Mouse (Mus musculus) liver, embryonic 16.5 days (tissue): ENCODE data around the gene Zfp518a. TPM values are rescaled to one million over a fixed set of nuclear protein-coding genes. Genes with fewer than 3 reads are reported as not detected.

Source experiments
- ATAC-seq: fragments of 200-750 bp; cut with Nextera tagmentation; 2 replicates; pipeline ENCODE4 v1.8.0; 2017; ENCODE audit warnings: low read depth, mild to moderate bottlenecking, moderate number of reproducible peaks, moderate library complexity
- H3K27ac ChIP-seq: fragments of 300-500 bp; sonication (generic); 2 replicates; pipeline ENCODE4 v1.5.1; 2014; ENCODE audit warnings: mild to moderate bottlenecking, low read length
- H3K27me3 ChIP-seq: fragments of 300-500 bp; sonication (generic); 2 replicates; pipeline ENCODE4 v1.6.1; 2014; ENCODE audit warnings: low read depth, low read length, mixed read lengths; ENCODE audit not compliant: control insufficient read depth, insufficient read depth
- H3K36me3 ChIP-seq: fragments of 300-500 bp; sonication (generic); 2 replicates; pipeline ENCODE4 v1.6.1; 2014; ENCODE audit warnings: mild to moderate bottlenecking; ENCODE audit not compliant: control insufficient read depth, insufficient read depth
- H3K4me1 ChIP-seq: fragments of 300-500 bp; sonication (generic); 2 replicates; pipeline ENCODE4 v1.6.1; 2014; ENCODE audit warnings: low read depth, low read length, mixed read lengths; ENCODE audit not compliant: control insufficient read depth
- H3K4me2 ChIP-seq: fragments of 300-500 bp; sonication (generic); 2 replicates; pipeline ENCODE4 v1.6.1; 2014; ENCODE audit warnings: low read depth, low read length, mixed read lengths
- H3K4me3 ChIP-seq: fragments of 300-500 bp; sonication (generic); 2 replicates; pipeline ENCODE4 v1.5.1; 2014; ENCODE audit warnings: low read depth, mild to moderate bottlenecking, low read length
- H3K9ac ChIP-seq: fragments of 300-500 bp; sonication (generic); 2 replicates; pipeline ENCODE4 v1.6.1; 2014; ENCODE audit warnings: low read depth, low read length
- H3K9me3 ChIP-seq: fragments of 300-500 bp; sonication (generic); replicated peaks from 2 replicates; pipeline ENCODE4 v1.6.1; 2016; ENCODE audit warnings: low read length; ENCODE audit not compliant: control insufficient read depth
- whole genome bisulfite sequencing: fragments of 180-500 bp; shearing (Covaris S2); extraction: QIAGEN DNeasy Blood & Tissue Kit; methylation state at CpG from one replicate; pipeline ENCODE4 v1.1.7; 2014; ENCODE audit not compliant: insufficient replicate concordance; 5-methylcytosine and 5-hydroxymethylcytosine counted together
- polyA plus RNA-seq: library from polyadenylated mRNA; unstranded; fragments of >200 nt; fragmentation: Nextera tagmentation; extraction: Ambion mirVana; gene quantifications from 2 replicates; pipeline ENCODE4 v1.2.1, GENCODE M21; 2015

Gene Zfp518a
- polyA plus RNA-seq: 3.9 and 4.0 TPM in 2 replicates

- Histone ChIP-seq H3K27ac (peak within 1 kb of the TSS; percentile 81), H3K4me3 (peak within 1 kb of the TSS; percentile 84), H3K36me3 (no peaks in the 10 kb centered on the region), H3K4me1 (peaks cover 5% of the 10 kb centered on the region), H3K9me3 (no peaks in the 10 kb centered on the region; the same call in 1 of the 2 replicates), H3K4me2 (peak within 1 kb of the TSS; percentile 73), H3K9ac (peak within 1 kb of the TSS; percentile 75), H3K27me3 (peaks cover 13% of the 10 kb centered on the region)
- under 1% methylated on average over 89 of the region's 89 CpGs for WGBS
- peak; percentile 91 for ATAC-seq
Measured at GRCm38 (mm10) chr19:40894519-40895392, at the start of gene Zfp518a. Gene Zfp518a (plus strand): TSS chr19:40894705.

- Histone ChIP-seq H3K9ac (no peak overlapping the region), H3K27ac (no peak overlapping the region), H3K4me2 (no peak overlapping the region), H3K9me3 (no peaks in the 10 kb centered on the region), H3K27me3 (no peaks in the 10 kb centered on the region), H3K4me3 (no peak overlapping the region), H3K36me3 (peaks cover 15% of the 10 kb centered on the region), H3K4me1 (no peaks in the 10 kb centered on the region)
- 79% methylated on average over 13 of the region's 13 CpGs for WGBS
- no peak for ATAC-seq
Measured at GRCm38 (mm10) chr19:40844731-40845130, 49.8 kb upstream of the Zfp518a start.

GRCm38 (mm10) chr19:40849391-40849790, 45.1 kb upstream of the Zfp518a start:
- Histone ChIP-seq H3K4me1 (no peaks in the 10 kb centered on the region), H3K27ac (no peak overlapping the region), H3K4me3 (no peak overlapping the region), H3K9me3 (no peaks in the 10 kb centered on the region), H3K36me3 (peaks cover 15% of the 10 kb centered on the region), H3K27me3 (no peaks in the 10 kb centered on the region), H3K9ac (no peak overlapping the region), H3K4me2 (no peak overlapping the region)
- WGBS: 72% methylated on average over 12 of the region's 12 CpGs
- ATAC-seq: no peak

GRCm38 (mm10) chr19:40859555-40859954, 35.0 kb upstream of the Zfp518a start:
- Histone ChIP-seq H3K9me3 (no peaks in the 10 kb centered on the region), H3K4me3 (no peak overlapping the region), H3K27me3 (no peaks in the 10 kb centered on the region), H3K9ac (no peak overlapping the region), H3K4me1 (no peaks in the 10 kb centered on the region), H3K27ac (no peak overlapping the region), H3K36me3 (no peaks in the 10 kb centered on the region), H3K4me2 (no peak overlapping the region)
- ATAC-seq: no peak
- 31% methylated on average over 4 of the region's 4 CpGs for WGBS

GRCm38 (mm10) chr19:40868284-40868683, 26.2 kb upstream of the Zfp518a start:
- WGBS: 35% methylated on average over 5 of the region's 5 CpGs
- no peaks in the 10 kb centered on the region for H3K27me3 ChIP-seq
- peaks cover 4% of the 10 kb centered on the region; the same call in 1 of the 2 replicates for H3K4me1 ChIP-seq
- no peak overlapping the region for H3K27ac ChIP-seq
- no peak for ATAC-seq
- H3K9ac ChIP-seq: no peak overlapping the region
- H3K4me2 ChIP-seq: no peak overlapping the region
- H3K4me3 ChIP-seq: no peak overlapping the region
- H3K9me3 ChIP-seq: no peaks in the 10 kb centered on the region
- H3K36me3 ChIP-seq: no peaks in the 10 kb centered on the region

GRCm38 (mm10) chr19:40869425-40870105, 24.9 kb upstream of the Zfp518a start:
- H3K36me3 ChIP-seq: no peaks in the 10 kb centered on the region
- no peak for ATAC-seq
- H3K4me2 ChIP-seq: no peak overlapping the region
- no peak overlapping the region for H3K4me3 ChIP-seq
- H3K27ac ChIP-seq: no peak overlapping the region
- 68% methylated on average over 3 of the region's 3 CpGs for WGBS
- peaks cover 3% of the 10 kb centered on the region; the same call in 1 of the 2 replicates for H3K27me3 ChIP-seq
- no peaks in the 10 kb centered on the region for H3K9me3 ChIP-seq
- H3K4me1 ChIP-seq: peaks cover 4% of the 10 kb centered on the region; the same call in 1 of the 2 replicates
- no peak overlapping the region for H3K9ac ChIP-seq

- ATAC-seq: peak; percentile 92
- Histone ChIP-seq H3K9me3 (no peaks in the 10 kb centered on the region), H3K4me3 (peak overlapping the region; percentile 61), H3K4me1 (peaks cover 4% of the 10 kb centered on the region; the same call in 1 of the 2 replicates), H3K4me2 (peak overlapping the region; percentile 79), H3K9ac (no peak overlapping the region), H3K27me3 (peaks cover 13% of the 10 kb centered on the region), H3K36me3 (no peaks in the 10 kb centered on the region), H3K27ac (no peak overlapping the region)
- WGBS: 2% methylated on average over 51 of the region's 51 CpGs
Measured at GRCm38 (mm10) chr19:40872955-40873665, 21.4 kb upstream of the Zfp518a start.

GRCm38 (mm10) chr19:40881700-40882099, 12.8 kb upstream of the Zfp518a start:
- WGBS: 63% methylated on average over 4 of the region's 4 CpGs
- Histone ChIP-seq H3K9ac (no peak overlapping the region), H3K36me3 (no peaks in the 10 kb centered on the region), H3K27me3 (peaks cover 15% of the 10 kb centered on the region), H3K9me3 (no peaks in the 10 kb centered on the region), H3K27ac (no peak overlapping the region), H3K4me1 (no peaks in the 10 kb centered on the region), H3K4me2 (no peak overlapping the region), H3K4me3 (no peak overlapping the region)
- no peak for ATAC-seq
